Mouse (Mus musculus): ENCODE data around the gene Hist2h2bb.
"Not testable (repeated sequence)": the region's sequence is repeated elsewhere in the genome, so short reads cannot be mapped to it uniquely, and the experiment has no call there.

Hist2h2bb gene

GRCm38 (mm10) chr3:96263558-96264403, 5.8 kb upstream of the Hist2h2bb start:
- peak; percentile 51 to 71 for DNase-seq (ENCODE audit: low spot score in 2 of 2)

GRCm38 (mm10) chr3:96264404-96264949, 5.1 kb upstream of the Hist2h2bb start:
- DNase-seq (ENCODE audit: low spot score in 2 of 2), result no peak

GRCm38 (mm10) chr3:96266132-96266710, 3.3 kb upstream of the Hist2h2bb start:
- no peak for DNase-seq (ENCODE audit: low spot score in 2 of 2)

- no peak for DNase-seq (ENCODE audit: low spot score in 2 of 2)
These were observed 2.0 kb upstream of the Hist2h2bb start for GRCm38 (mm10) chr3:96267541-96267940.

GRCm38 (mm10) chr3:96268051-96268775, 1.3 kb upstream of the Hist2h2bb start, which contains the start of gene Hist2h3b:
Gene Hist2h3b (plus strand): TSS chr3:96268654.
- peak; percentile 80 to 84 for DNase-seq (ENCODE audit: low spot score in 2 of 2)

GRCm38 (mm10) chr3:96268776-96269378, 675 bp upstream of the Hist2h2bb start:
- DNase-seq (ENCODE audit: low spot score in 2 of 2), result peak in 1 of 2 experiments; percentile 43

GRCm38 (mm10) chr3:96273591-96274465, 4.3 kb downstream of the Hist2h2bb start:
- no peak for DNase-seq (ENCODE audit: low spot score in 2 of 2)

- peak; percentile 51 to 62 for DNase-seq (ENCODE audit: low spot score in 2 of 2)
These were observed 7.9 kb downstream of the Hist2h2bb start for GRCm38 (mm10) chr3:96277428-96277799.

- DNase-seq (ENCODE audit: low spot score in 2 of 2), result peak; percentile 92 to 93
These were observed 8.5 kb downstream of the Hist2h2bb start for GRCm38 (mm10) chr3:96277800-96278624.

GRCm38 (mm10) chr3:96280660-96281059, 11.1 kb downstream of the Hist2h2bb start:
- DNase-seq (ENCODE audit: low spot score in 2 of 2), result no peak

GRCm38 (mm10) chr3:96284457-96284856, 14.9 kb downstream of the Hist2h2bb start:
- peak; percentile 45 to 49 for DNase-seq (ENCODE audit: low spot score in 2 of 2)

GRCm38 (mm10) chr3:96287334-96287733, 17.8 kb downstream of the Hist2h2bb start:
- not testable (repeated sequence) for DNase-seq (ENCODE audit: low spot score in 2 of 2)

- DNase-seq (ENCODE audit: low spot score in 2 of 2), result no peak
These were observed 19.6 kb downstream of the Hist2h2bb start for GRCm38 (mm10) chr3:96289201-96289600.

GRCm38 (mm10) chr3:96290727-96291126, 21.2 kb downstream of the Hist2h2bb start:
- DNase-seq (ENCODE audit: low spot score in 2 of 2), result not testable (repeated sequence)

GRCm38 (mm10) chr3:96292641-96293040, 23.1 kb downstream of the Hist2h2bb start:
- no peak for DNase-seq (ENCODE audit: low spot score in 2 of 2)

- no peak for DNase-seq (ENCODE audit: low spot score in 2 of 2)
These were observed 23.8 kb downstream of the Hist2h2bb start for GRCm38 (mm10) chr3:96293368-96293767.

- DNase-seq (ENCODE audit: low spot score in 2 of 2), result no peak
These were observed 24.2 kb downstream of the Hist2h2bb start, which contains the start of gene Fcgr1 for GRCm38 (mm10) chr3:96293787-96294186. Gene Fcgr1 (minus strand): TSS chr3:96293969.

- DNase-seq (ENCODE audit: low spot score in 2 of 2), result no peak
These were observed 28.8 kb downstream of the Hist2h2bb start for GRCm38 (mm10) chr3:96298360-96298759.

- no peak for DNase-seq (ENCODE audit: low spot score in 2 of 2)
These were observed 30.0 kb downstream of the Hist2h2bb start for GRCm38 (mm10) chr3:96299562-96299961.
